Mouse (Mus musculus): ENCODE results near the gene Rbms3.

Rbms3 gene

DNA sequence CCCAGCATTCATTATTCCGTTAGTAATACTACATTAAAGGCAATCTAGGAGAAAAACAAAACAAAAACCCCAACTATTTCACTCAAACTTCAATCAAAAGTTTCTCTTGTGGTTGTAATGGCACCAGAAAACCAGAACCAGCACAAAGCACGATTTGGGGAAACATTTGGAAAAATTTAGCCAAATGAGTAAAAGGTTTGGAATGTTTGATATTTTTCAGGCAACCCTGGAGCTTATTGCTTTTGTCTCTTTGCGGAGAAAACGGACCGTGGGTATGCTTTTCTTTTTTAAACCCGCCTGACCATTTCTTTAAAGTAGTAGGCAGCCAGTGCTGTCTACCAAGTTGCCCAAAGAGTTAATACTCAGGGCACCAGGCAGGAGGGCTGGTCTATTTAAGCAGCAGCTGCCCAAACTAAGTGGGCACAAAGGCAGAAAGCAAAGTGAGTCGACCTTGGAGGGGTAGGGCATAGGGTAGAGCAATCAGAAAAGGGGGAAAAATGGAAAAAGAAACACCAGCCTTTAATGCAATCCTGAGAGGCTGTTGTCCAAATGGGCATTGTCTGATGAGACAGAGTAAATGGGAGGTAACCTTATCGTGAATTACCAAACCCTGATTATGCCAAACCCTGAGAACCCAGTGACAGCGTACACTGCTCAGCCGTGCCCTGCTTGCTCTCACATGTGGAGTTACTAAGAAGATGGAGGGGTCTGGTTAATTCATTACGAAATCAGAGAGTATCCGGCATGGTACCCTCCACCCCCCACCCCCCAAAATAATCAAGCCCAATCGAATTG, 379.5 kb downstream of the Rbms3 start:
- no peak for DNase-seq

DNA sequence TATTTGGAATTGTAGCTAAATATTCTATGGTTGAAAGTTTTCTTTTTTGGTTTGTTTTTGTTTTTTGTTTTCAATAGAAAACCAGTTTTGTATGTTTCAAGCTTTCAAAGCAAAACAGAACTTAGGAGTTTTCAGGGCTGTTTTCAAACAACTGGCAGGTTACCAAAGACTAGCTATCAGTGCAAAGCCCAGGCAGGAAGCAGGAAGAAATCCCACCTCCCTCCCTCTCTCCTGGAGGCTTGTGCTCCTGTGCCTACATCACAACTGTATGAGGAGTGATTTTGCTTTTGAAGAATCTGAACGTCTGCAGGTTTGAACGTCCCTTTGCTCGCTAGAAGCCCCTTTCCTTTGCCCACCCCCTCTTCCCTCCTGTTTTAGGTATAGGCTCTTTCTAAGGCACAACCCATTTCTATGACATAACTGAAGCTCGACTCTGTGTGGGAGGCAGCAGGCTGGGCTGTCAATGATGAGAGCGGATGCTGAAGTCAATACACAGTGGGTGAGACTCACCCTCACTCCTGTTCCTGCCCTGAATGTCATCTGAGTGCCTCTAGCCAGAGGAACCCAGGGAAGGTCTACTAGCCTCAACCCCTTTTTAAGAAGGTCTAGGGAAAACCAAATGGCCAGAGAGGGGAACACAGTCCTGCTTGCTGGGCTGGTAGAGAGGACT, 382.3 kb downstream of the Rbms3 start:
- DNase-seq = no peak

DNA sequence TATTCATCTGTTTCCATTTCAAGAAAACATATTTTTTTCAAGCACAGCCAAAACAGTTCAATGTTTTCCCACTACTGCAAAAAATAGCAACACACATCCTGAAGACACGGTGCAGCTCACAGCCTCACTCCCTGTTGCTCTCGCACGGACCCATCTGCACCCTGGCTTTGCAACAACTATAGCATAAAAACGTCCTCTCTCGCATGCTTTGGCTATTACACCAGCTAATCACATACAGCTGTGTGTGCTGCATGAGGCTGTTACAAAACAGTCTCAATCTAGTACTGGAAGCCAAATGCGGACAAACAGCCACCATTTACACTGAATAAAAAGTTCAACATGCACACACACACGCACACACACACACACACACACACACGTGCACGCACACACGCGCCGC, 383.5 kb downstream of the Rbms3 start:
- DNase-seq = no peak

DNA sequence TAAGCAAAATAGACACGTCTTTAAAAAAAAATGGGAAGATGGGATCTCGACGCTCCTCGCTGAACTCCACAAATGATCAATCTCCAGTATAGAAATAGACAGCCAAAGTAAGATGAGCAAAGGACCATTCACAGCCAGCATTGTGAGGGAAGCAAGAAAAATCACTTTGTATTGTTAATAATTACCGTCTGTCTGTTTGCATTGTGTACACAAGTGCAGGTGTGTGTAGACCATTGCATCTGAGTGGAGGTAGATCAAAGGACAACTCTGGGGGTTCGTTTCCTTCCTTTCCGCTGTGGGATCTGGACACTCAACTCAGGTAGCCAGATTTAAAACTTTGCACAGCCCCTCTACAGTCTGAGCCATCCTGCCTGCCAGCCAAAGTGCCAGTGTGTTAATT, 386.3 kb downstream of the Rbms3 start:
- no peak for DNase-seq

DNA sequence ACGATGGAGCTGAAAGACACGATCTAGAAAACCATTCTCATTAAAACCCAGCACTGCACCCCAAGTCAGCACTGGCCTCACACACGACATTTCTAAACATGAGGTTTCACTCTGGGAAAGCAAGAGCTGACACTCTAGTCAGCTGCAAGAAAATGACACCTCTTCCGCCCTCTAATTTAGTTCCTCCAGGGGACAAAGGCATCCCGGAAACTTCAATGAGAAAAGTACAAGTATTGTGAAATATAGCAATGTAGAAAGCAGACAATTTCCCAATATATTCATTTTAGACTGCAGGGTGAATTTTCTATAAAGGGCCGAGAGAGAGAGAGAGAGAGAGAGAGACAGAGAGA, 395.0 kb downstream of the Rbms3 start:
- DNase-seq = no peak

DNA sequence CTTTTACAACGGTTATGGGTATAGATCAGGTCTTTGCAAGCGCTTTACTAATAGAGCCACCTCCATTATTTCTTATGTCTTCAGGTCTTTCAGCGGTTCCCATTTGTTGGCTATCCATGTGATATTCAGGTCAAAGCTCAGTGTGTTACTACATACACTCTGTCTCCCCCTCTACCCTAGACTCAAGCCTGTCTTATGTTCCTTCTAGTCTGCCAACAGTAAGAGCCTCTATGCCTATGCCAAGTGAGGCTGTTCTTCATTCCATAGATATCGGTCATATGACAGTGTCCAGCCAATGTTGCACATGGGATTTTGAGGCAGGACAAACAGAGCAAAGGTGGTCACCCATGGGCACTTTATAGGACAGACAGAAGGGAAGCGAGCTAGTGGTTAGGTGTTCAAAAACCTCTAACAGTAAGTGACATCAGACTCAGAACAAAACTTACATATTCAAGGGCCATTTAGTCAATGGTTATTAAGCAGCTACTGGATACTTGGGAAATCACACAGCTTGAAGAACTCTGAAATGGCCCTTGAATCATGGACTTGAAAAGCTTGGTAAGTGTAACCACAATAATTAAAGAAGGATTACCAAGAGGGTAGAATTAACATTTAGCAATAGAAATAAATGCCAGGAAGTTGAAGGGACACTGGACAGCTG, 395.5 kb downstream of the Rbms3 start:
- no peak for DNase-seq

DNA sequence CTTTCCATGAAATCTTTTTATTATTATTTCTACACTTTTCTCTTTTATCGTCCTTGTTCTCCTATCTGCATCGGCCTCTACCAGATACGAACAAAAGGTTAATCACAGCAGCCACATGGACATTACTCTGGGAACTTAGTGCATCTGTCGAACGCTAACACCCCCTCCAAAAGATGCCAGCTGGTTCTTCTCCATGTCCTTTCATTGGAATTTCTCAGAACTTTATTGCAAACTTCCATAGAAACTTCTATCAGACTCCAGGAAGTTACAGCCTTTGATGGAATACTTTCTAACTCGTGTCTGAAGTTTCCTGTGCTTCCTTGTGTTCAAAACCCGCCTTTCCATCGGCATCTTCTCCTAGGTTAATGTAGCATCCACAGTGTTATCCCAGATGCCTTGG, 407.0 kb downstream of the Rbms3 start:
- DNase-seq = no peak

DNA sequence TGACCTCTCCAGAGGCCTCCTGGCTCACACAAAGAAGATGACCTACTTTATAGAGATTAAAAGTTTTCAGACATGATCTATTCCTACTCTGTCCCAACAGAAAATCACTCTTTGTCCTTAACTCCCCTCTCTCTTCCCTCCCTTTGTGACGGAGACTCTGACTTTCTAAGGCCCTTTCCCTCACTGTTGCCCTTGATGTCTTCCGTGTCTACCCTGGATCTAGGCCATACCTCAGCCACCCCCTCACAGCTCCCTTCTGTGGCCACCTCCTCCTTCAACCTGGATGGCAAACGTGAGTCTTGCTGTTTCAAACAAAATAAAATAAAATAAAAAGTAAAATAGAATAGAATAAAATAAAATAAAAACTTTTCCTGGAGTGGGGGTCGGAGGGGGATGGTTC, 408.2 kb downstream of the Rbms3 start:
- no peak for DNase-seq

DNA sequence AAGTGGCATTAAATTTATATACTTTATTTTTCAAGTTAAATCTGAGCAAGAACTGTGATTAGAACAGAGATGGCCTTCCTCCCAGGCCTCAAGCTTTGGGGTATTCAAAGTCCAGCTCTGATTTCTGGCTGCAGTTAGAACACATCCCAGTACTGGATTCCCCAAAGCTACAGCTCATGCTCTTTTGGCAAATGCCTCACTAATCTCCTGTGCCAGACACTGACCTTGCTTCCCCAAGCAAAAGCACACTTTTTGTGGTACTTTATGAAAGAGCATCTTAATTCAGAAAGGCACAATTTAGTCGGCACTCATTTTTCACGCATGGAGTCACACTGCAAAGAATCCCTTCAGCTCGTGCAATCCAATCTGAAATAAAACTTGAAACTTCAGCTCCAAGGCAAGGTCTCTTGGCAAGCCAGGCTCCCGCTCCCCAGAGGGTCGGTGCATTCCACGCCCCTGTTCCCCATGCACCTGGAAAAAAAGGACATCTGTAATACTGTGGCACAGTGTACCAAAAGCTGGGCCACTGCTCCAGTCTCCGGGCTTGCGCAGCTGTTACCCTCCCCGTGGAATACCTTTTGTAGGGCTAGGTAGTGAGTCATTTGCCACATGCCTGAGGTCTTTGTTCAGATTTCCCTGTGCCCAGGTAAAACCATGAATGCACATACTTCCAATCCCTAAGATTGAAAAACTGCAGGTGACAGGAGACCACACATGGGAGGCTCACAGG, 413.5 kb downstream of the Rbms3 start:
- no peak for DNase-seq

DNA sequence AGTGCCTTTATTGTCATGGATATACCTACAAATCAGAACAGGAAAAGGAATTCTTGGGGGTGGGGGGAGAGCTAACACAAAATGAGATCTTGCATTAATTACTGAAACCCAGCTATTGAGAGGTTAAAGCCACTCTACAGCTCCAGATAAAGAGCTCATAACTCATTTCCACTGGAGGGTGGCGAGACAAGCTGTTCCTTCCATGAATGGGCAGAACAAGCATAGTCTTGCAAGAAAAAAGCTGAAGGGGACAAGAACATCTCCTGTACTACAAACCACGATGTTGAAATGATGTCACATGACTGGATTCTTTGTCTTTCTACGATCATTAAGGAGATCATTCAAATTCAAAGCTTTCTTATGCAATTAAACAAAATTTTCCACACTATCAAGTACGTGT, 417.7 kb downstream of the Rbms3 start:
- DNase-seq = no peak

DNA sequence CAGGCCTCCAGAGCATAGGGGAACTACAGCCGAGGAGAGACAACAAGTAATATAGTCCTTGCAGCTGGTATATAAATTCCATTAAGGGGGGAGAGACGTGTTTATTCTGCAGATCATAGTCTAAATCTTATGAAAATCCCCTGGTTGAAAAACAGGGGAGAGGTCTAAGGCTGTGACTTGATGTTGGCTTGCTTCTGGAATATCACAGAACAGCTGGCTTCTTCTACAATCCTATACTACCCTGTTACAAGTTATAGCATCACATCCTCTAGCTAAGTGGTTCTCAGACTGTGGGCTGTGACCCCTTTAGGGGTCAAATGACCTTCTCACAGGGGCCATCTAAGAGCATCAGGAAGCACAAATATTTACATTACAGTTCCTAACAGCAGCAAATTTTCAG, 419.4 kb downstream of the Rbms3 start:
- DNase-seq = no peak

DNA sequence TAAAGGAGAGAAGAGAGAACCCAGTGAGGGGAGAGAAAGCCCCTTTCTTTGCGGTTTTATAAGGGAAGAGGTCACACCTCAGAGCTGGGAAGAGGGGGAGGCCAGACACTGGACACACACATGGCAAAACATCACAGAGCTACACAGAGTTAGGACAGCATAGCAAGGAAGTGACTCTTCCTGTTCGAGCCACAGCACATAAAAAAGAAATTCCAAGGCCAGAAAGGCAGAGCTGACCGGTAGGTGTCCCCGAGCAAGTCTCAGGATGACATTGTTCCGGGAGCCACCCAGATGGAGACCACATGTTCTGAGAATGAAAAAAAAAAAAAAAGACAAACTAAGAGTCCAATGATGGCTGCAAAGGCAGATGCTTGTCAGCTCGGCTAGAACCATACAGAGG, 424.3 kb downstream of the Rbms3 start:
- DNase-seq = no peak

DNA sequence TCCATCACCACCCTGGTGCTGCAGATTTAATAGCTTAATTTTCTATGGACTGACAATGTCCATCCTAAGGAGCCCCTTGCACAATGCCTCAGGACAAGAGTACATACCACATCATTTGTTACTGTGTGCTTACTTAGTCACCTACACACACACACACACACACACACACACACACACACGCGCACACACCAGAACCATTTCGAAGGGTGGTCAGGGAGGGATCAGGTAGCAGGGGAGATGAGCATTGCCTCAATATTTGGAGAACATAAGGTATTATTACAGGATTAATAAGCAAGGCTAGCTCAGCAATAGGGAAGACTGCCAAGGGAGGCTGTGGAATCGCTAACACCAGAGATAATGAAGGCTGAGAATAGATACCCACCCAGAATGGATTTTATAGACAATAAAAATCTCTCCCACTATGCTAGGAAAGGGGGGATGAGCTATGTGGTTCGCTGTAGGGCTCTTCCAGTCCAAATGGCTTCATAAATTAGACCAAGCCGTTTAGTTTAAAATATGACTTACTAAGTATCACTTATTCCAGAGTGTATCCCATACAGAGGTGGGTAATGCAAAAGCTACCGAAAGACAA, 429.6 kb downstream of the Rbms3 start:
- no peak for DNase-seq

DNA sequence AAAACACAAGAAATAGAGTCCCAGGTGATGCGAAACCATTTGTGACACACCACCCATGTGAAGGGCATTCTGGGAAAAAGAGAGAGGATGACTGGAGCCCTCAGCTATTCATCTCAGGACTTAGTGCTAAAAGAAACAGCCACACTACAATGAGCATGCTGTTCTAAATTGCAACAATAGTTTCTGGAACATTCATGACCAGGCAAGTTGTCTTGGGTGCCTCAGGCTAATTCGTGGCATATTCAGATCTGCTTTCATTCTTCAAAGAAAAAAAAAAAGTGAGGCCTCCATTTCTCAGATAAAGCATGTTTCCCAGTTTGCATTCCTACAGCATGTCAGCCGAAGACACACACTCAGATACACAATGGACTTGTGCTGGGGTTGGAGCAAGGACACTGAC, 432.2 kb downstream of the Rbms3 start:
- no peak for DNase-seq

DNA sequence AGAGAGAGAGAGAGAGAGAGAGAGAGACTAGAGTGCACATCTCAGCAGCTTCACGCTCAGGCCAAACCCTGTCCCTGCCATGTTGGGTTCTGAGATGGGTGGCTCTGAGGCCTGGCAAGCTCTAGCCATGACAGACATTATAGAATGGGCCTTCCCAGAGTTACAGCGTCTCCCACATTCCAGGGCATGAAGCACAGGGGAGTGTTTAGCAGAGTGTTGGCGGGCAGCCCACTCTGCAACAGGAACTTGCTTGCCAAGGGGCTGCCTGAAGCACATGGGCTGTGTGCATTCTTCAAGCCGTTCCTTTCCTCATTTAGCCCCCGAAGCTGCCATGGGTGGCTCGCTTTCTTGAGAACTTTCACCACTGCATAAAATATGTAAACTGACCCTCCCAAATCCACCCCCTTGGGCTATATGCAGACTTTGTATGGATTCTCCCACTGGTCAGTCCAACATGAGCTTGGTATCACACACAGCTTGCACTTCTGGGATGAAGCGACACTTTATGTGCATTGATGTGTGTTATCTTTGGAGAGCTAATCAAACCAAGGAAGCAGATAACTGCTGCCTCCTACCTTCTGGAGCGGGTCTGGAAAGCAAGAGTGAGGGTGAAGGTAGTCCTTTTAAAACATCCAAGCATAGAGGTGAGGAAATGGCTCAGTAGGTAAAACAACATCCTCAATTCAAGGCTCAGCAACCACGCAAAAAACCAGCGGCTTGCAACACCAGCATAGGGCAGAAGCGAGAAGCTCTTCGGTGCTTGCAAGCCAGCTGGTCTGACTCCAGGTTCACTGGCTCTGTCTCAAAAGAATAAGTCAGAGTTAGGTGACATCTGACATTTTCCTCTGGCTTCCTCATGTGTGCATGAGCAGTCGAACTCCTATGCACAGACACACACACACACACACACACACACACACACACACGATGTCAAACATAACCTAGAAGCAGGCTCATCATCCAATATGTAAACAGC, 436.9 kb downstream of the Rbms3 start:
- peak; percentile 75 for DNase-seq

DNA sequence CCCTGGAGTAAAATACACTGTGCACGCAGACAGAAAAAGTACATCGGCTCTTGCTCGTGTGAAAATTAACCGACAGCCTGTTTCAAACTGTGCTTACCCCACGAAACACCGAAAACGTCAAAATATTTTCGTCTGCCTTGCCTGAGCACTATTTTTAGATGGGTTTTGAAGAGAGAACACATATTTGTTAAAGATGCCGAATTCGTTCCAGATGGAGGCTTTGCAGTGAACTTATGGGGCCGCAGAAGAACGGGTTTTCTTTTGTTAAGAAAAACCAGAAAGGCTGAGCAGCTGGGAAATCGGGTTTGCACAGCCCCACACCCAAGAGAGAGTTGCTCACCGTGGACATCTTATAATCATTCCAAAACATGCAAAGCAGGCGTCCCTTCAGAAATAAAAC, 437.6 kb downstream of the Rbms3 start:
- DNase-seq = no peak

DNA sequence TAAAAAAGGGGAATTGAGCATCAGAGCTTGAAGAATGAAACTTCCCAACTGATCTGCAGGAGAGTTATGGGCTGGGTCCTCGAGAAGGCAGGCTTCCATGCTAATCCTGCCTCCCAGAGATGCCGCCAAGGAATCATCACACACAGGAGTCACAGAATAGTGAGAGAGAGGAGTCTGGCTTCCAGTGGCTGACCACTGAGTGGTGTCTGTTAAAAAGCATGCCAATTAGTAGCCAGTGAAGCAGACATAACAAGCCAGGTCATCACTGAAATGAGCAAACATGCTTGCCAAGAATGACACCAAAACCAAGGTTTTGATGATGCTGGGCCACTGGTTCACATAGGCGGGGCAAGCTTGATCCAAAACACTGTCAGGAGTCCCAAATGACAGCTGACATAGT, 441.3 kb downstream of the Rbms3 start:
- no peak for DNase-seq

DNA sequence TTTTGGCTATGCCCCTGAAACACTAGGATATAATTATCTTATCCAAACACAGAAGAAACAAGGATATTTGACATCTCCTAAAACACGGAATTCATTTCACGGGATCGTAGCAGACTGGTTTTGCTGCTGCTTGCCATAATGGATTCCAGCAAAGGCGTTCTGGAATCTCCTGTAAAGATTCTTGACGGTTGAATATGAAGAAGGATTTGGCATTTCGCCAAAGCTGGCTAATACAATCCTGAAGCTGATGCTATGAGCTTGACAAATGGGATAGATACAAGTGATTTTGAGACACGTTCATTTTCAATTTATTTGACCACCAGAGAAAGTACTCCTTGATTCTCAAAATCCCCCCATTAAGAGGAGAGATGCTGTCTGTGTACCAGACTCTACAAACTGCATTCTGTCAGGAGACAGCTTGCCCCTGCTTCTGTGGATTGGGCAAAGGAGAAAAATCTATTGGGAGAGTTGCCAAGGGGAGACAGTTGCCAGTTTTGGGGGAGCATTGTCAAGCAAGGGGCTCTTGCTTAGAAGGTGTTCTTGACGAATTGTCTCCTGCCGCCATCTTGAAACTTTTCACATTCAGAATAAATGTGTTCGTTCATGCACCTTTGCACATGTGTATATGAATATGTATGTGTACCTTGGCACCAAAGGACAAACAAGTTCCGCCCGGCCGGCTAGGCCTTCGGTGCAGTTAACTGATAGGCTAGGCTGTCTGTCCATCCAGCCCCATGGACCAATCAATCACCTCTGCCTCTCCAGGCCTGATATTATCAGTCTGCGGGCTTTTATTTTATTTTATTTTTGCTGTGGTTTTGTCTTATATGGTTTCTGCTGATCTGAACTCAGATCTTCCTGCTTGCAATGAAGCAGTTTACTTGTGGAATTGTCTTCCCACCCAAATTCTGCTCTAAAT, 442.3 kb downstream of the Rbms3 start:
- DNase-seq = no peak

DNA sequence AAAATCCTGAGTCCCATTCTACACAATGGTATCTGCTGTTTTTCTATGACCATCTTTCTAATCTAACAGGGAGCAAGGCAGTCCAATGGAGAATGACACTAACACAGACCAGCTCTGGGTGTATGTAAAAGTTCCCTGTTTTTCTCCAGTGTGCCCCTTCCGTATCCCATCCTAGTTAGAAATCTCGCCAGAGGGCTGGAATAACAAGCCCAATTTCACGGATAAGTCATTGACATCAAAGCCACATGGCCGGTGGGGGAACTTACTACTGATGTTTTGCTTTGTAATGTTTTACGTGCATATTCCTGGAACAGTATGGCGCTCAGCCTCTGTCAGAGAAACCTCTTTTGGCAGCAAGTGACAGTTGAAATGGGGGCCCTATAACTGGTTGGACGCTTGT, 449.1 kb downstream of the Rbms3 start:
- no peak for DNase-seq

DNA sequence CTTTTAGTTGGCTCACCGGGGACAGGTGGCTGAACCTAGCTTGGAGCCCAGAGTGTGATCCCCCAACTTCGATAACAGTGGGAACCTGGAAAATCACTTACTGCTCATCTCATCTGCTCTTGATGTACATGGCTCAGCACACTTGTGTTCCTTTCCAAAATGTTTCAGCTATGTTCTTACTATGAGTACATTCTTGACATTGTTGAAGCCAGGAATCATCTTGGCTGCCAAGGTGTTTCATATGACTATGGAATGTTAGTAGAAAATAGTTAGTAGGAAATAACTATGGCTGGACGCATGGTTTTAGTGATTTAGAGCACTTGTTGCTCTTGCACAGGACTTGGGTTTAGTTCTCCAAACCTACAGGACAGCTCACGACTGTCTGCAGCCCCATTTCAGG, 451.3 kb downstream of the Rbms3 start:
- no peak for DNase-seq

DNA sequence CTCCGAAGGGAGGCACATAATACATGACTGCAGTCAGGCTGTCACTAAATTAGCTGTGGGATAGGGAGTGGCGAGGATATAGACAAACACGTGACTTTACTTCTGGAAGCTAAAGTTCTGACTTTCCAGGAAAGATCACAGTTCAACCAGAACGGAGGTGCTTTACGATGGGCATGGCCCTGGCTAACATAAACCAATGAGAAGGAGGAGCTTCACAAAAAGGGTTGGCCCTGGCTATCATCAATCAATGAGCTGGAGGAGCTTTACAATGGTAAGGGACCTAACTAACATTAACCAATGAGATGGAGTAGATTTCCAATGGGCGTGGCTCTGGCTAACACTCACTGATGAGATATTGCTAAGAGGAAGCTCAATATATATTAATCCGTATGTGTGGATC, 457.2 kb downstream of the Rbms3 start:
- DNase-seq = no peak
